Mouse (Mus musculus) kidney, postnatal 14 days (tissue): Measurements from ENCODE around the gene Ccdc153.
A peak's percentile ranks its signal among the peaks of the same experiment; 100 is the strongest.

ENCODE experiments used
- DNase-seq: peaks from one replicate; pipeline ENCODE4 v3.0.0; 2022; ENCODE audit warnings: mixed read lengths

The Ccdc153 gene

DNA sequence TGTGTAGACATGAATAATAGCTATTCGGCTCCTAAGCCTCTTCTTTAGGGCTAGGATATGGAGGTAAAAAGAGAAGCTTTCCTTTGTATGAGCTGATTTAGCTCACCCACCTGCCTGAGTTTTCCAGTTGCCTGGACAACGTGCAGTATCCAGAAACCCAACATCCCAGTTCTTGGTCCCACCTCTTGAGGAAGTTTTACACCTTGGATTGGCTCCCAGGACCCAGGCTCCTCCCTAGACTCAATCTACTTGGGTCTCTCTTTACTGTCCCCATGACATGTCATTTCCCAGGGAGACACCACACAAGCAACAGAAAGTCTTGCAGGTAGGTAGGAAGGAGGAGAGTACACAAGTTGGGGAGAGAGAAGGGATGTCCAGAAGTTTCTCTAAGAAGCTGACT, at the start of gene Ccdc153:
Ccdc153 (plus strand) TSS at position 278 of the 400 bp plus-strand sequence.
- DNase-seq: no peak

DNA sequence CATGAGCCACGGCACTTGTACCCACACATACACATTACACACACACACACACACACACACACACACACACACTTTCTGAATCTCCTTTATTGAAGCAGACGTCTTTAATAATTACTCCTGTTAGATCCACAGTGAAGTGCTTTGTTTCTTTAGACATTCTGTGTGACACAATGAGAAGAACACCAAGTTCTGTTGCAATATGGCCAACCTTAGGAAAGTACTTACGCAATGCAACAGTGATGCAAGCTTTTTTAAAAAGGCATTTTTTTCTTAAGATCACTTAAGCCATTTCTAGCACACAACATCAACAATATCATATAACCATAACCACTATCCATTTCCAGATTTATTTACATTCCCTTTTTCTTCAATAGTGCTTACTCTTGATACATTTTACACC, 49.3 kb upstream of the Ccdc153 start:
- no peak for DNase-seq

GRCm38 (mm10) chr9:44192312-44192711, 48.2 kb upstream of the Ccdc153 start:
- DNase-seq: no peak

- no peak for DNase-seq
These were observed 47.7 kb upstream of the Ccdc153 start for GRCm38 (mm10) chr9:44192794-44193193.

GRCm38 (mm10) chr9:44194000-44194399, 46.5 kb upstream of the Ccdc153 start:
- no peak for DNase-seq

GRCm38 (mm10) chr9:44196354-44196753, 44.1 kb upstream of the Ccdc153 start:
- DNase-seq: no peak

DNA sequence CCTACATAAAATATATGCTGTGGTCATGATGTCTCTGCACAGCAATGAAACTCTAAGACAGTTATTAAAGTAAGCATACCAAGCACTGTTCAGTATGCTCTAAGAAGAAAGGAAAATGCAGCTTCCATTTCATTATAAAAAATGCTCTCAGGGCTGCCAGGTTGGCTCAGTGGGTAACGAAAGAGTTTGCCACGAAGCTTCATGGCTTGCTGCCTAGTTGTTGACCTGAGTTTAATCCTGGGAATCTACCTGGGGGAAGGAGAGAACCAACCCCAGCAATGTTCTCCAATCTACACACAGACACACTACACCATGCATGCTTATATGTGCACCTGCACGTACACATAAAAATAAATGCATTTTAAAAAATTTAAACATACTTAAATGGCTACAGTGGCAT, 41.3 kb upstream of the Ccdc153 start:
- DNase-seq: no peak

GRCm38 (mm10) chr9:44199580-44199979, 40.9 kb upstream of the Ccdc153 start:
- peak; percentile 26 for DNase-seq

- no peak for DNase-seq
These were observed 40.0 kb upstream of the Ccdc153 start for GRCm38 (mm10) chr9:44200458-44200857.

DNA sequence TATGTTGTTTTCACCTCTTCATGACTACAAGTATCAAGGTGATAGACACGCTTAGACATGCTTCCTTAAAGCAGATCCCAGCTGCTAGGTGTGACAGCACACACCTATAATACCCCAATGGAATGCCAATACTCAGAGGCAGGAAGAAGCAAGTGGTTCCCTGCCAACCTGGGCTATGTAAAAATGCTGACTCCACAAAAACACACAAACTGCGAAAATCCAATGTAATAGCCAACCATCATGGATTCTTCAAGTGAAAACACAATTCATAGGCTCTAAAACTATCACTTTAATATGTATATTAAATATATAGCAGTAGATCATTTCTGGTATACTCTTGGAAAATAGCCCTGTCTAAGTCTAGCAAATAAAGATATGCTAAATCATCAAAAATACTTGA, 32.6 kb upstream of the Ccdc153 start:
- no peak for DNase-seq

DNA sequence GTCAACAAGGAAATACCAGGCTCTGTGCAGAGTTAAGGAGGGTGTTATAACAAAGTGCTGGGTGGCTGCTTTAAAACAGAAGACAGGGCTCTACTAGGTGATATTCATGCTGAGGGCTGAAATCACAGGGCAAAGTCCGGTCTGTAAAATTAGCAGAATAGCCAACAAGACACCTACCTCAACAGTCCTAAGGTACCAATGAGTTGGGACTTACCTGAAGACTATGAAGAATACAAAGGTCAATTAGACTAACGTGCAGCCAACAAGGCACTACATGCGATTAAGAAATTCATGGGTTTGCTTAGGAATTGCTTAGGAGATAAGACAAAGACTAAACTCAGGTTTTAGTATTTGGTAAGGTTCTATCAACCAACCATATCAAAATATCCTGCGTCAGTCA, 31.1 kb upstream of the Ccdc153 start:
- no peak for DNase-seq

- no peak for DNase-seq
These were observed 28.1 kb upstream of the Ccdc153 start for GRCm38 (mm10) chr9:44212406-44212805.

- DNase-seq: no peak
These were observed 26.9 kb upstream of the Ccdc153 start for GRCm38 (mm10) chr9:44213538-44213937.

- DNase-seq: no peak
These were observed 14.5 kb upstream of the Ccdc153 start for GRCm38 (mm10) chr9:44225993-44226392.

- DNase-seq: no peak
These were observed 8.9 kb upstream of the Ccdc153 start for GRCm38 (mm10) chr9:44231609-44232008.

- no peak for DNase-seq
These were observed 7.3 kb upstream of the Ccdc153 start for GRCm38 (mm10) chr9:44233021-44233801.

- peak; percentile 99 for DNase-seq
These were observed 6.5 kb upstream of the Ccdc153 start, which contains the start of gene Cbl for GRCm38 (mm10) chr9:44233802-44234478. Gene Cbl, minus strand, starts transcription at chr9:44234049.

- peak; percentile 66 for DNase-seq
These were observed 5.7 kb upstream of the Ccdc153 start for GRCm38 (mm10) chr9:44234479-44235427.

GRCm38 (mm10) chr9:44236601-44237000, 3.9 kb upstream of the Ccdc153 start:
- DNase-seq: no peak

DNA sequence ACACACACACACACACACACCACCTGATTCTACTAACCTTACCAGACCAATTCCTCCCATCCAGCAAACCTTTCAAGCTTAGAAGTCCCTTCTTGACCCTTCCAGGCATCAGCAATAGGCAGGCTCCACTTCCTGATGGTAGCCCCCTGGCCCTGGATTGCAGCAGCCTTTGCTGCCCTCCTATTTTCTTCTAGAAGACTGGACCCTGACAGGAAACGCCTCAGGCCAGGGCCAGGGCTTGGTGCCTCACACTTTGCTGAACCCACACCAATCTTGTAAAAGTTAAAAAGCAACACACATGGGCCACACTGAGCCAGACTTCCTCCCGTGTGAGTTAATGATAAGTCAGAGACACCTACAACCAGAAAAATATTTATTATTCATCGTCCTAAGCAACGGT, 3.3 kb upstream of the Ccdc153 start:
- DNase-seq: no peak

DNA sequence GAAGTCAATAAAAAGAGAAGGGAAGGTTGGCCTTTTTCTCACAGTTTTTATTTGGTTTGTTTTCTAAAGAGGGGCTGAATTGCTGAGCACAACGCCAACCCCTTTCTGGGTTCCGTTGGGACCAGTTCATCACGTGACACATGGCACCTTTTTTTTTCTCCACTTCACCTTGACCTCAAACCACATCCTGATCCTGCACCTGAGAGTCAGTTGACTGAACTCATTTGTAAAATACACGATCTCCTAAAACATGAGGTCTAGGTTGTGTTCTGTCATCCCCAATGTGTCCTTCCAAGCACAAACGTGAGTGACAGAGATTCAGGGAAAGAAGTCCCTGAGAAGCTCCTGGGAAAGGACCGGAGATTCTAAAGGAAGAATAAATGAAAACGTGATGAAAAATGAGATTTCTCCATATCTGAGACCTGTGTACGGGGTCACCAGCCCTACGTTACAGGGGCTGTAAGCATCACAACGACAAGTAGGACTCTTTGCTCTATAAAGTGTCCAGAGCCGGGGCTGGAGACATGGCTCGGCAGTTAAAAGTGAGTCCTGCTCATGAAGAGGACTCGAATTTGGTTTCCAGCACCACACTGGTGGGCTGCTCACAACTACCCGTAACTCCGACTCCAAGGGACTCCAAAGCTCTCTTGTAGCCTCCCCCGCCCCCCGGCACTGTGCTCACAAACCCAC, 1.8 kb upstream of the Ccdc153 start:
- no peak for DNase-seq

GRCm38 (mm10) chr9:44239447-44239846, 1.0 kb upstream of the Ccdc153 start:
- DNase-seq: peak; percentile 62

DNA sequence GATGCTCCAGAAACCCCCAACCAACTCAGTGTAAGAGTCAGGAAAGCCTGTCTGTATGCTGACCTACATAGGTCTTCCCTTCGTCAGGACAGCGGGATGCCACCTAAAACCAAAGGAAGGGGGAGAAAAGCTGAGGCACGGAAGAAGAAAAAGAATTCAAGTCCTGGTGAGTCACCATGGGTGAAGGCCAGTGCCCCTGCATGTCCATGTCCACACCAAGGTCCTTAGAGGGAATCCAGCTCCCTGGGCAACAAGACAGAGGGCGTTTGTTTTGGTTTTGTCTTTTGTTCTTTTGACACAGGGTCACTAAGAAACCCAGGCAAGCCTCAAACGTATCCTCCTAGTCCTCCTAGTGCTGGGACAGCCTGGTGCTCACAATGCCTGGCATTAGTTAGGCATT, 435 bp downstream of the Ccdc153 start:
- no peak for DNase-seq
